Mouse (Mus musculus) E14TG2a.4 (cell line): ENCODE measurements at regions not wholly inside any gene's neighbourhood (a gene's known extent, or its start where the extent isn't known, plus 50 kb on each side); places are given as distances from the start of the nearest gene placed in this dataset.

ENCODE experiments used
- H3K27me3 ChIP-seq: 2 replicates; pipeline ENCODE4 v1.6.1; 2014; ENCODE audit warnings: low read length, control low read depth; ENCODE audit not compliant: insufficient read depth
- H3K36me3 ChIP-seq: 2 replicates; pipeline ENCODE4 v1.6.1; 2014; ENCODE audit warnings: low read length, control low read depth; ENCODE audit not compliant: insufficient read depth
- H3K4me1 ChIP-seq: replicated peaks from 2 replicates; pipeline ENCODE4 v1.6.1; 2014; ENCODE audit warnings: low read depth, low read length, control low read depth
- H3K4me3 ChIP-seq: replicated peaks from 2 replicates; pipeline ENCODE4 v1.5.1; 2014; ENCODE audit warnings: mild to moderate bottlenecking, low read length
- H3K9me3 ChIP-seq: 2 replicates; pipeline ENCODE4 v1.6.1; 2014; ENCODE audit warnings: low read length, control low read depth
- CTCF ChIP-seq: conservative IDR thresholded peaks from 2 replicates; pipeline ENCODE4 v1.5.1; 2014; ENCODE audit warnings: low read length
- NANOG ChIP-seq: IDR thresholded peaks from 2 replicates; pipeline ENCODE4 v1.6.1; 2014; ENCODE audit warnings: borderline replicate concordance, low read length, mixed read lengths
- POU5F1 ChIP-seq: IDR thresholded peaks from 2 replicates; pipeline ENCODE4 v1.6.1; 2014; ENCODE audit warnings: low read length, borderline replicate concordance

GRCm38 (mm10) chr2:148290326-148290725, 104.8 kb upstream of the Sstr4 start:
- Histone ChIP-seq H3K4me1 (no peaks in the 10 kb centered on the region), H3K27me3 (no peaks in the 10 kb centered on the region), H3K4me3 (no peak overlapping the region), H3K36me3 (no peaks in the 10 kb centered on the region), H3K9me3 (no peaks in the 10 kb centered on the region)
- TF ChIP-seq CTCF, result no peak
- TF ChIP-seq NANOG, result no peak
- TF ChIP-seq POU5F1, result no peak

DNA sequence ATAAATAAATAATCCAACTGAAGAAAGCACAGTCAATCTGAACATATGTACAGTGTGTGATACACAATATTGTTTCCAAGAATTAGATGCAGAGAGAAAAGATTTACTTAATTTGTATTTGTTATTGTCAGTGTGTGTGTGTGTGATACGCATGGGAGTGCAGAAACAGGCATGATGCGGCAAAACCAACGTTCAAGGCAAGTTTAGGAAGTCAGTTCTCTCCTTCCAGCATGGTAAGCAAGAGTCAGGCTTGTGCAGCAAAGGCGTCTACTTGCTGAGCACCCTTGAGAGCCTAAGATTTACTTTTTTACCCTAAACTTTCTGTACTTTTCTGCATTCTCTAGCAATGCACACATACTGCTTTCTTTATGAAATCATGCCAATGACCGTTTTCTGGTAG, 102.7 kb upstream of the Sstr4 start:
- TF ChIP-seq POU5F1 (no peak), CTCF (no peak), NANOG (no peak)
- Histone ChIP-seq H3K4me1 (no peaks in the 10 kb centered on the region), H3K27me3 (no peaks in the 10 kb centered on the region), H3K36me3 (no peaks in the 10 kb centered on the region), H3K4me3 (no peak overlapping the region), H3K9me3 (no peaks in the 10 kb centered on the region)

- no peaks in the 10 kb centered on the region for H3K9me3 ChIP-seq
- H3K36me3 ChIP-seq, result no peaks in the 10 kb centered on the region
- H3K27me3 ChIP-seq, result no peaks in the 10 kb centered on the region
- H3K4me1 ChIP-seq, result no peaks in the 10 kb centered on the region
- TF ChIP-seq NANOG (no peak), CTCF (no peak), POU5F1 (no peak)
- H3K4me3 ChIP-seq, result no peak overlapping the region
These were observed 102.2 kb upstream of the Sstr4 start for GRCm38 (mm10) chr2:148292895-148293294.

GRCm38 (mm10) chr2:148300879-148301278, 94.3 kb upstream of the Sstr4 start:
- H3K27me3 ChIP-seq, result no peaks in the 10 kb centered on the region
- no peak overlapping the region for H3K4me3 ChIP-seq
- H3K9me3 ChIP-seq, result no peaks in the 10 kb centered on the region
- no peaks in the 10 kb centered on the region for H3K4me1 ChIP-seq
- TF ChIP-seq POU5F1 (no peak), CTCF (no peak), NANOG (no peak)
- no peaks in the 10 kb centered on the region for H3K36me3 ChIP-seq

- Histone ChIP-seq H3K27me3 (no peaks in the 10 kb centered on the region), H3K4me1 (no peaks in the 10 kb centered on the region), H3K36me3 (no peaks in the 10 kb centered on the region), H3K9me3 (no peaks in the 10 kb centered on the region), H3K4me3 (no peak overlapping the region)
- no peak for TF ChIP-seq POU5F1
- no peak for TF ChIP-seq NANOG
- no peak for TF ChIP-seq CTCF
These were observed 82.9 kb upstream of the Sstr4 start for GRCm38 (mm10) chr2:148312255-148312654.

GRCm38 (mm10) chr2:148320896-148321295, 74.2 kb upstream of the Sstr4 start:
- no peak for TF ChIP-seq NANOG
- no peak for TF ChIP-seq CTCF
- no peak for TF ChIP-seq POU5F1
- H3K4me1 ChIP-seq, result no peaks in the 10 kb centered on the region
- no peaks in the 10 kb centered on the region for H3K36me3 ChIP-seq
- no peak overlapping the region for H3K4me3 ChIP-seq
- no peaks in the 10 kb centered on the region for H3K9me3 ChIP-seq
- H3K27me3 ChIP-seq, result no peaks in the 10 kb centered on the region

GRCm38 (mm10) chr2:148325362-148325761, 69.8 kb upstream of the Sstr4 start:
- Histone ChIP-seq H3K4me1 (no peaks in the 10 kb centered on the region), H3K36me3 (no peaks in the 10 kb centered on the region), H3K27me3 (no peaks in the 10 kb centered on the region), H3K4me3 (no peak overlapping the region), H3K9me3 (no peaks in the 10 kb centered on the region)
- TF ChIP-seq CTCF (no peak), NANOG (no peak), POU5F1 (no peak)

- no peaks in the 10 kb centered on the region for H3K36me3 ChIP-seq
- H3K9me3 ChIP-seq, result no peaks in the 10 kb centered on the region
- H3K4me1 ChIP-seq, result no peaks in the 10 kb centered on the region
- no peak for TF ChIP-seq POU5F1
- TF ChIP-seq NANOG, result no peak
- no peak for TF ChIP-seq CTCF
- no peak overlapping the region for H3K4me3 ChIP-seq
- no peaks in the 10 kb centered on the region for H3K27me3 ChIP-seq
These were observed 69.2 kb upstream of the Sstr4 start for GRCm38 (mm10) chr2:148325854-148326387.

DNA sequence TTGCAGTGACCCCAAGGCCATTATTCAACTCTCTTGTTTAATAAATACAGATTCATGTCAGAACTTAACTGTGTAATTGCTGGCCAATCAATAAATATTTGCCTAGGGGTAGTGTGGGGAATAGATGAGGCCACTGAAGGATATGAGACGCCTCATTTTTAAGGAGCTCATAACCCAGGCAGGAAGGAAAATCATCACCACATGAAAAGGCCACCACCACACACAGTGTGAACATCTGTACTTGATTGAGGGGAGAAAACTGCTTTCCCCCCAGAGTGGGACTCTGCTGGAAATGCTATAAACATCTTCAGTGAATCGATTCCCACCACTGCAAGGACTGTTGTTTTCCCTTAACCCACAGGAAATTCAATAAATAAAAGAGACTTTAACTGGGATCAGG, 68.7 kb upstream of the Sstr4 start:
- no peaks in the 10 kb centered on the region for H3K36me3 ChIP-seq
- H3K4me1 ChIP-seq, result no peaks in the 10 kb centered on the region
- TF ChIP-seq CTCF, result no peak
- no peak for TF ChIP-seq POU5F1
- TF ChIP-seq NANOG, result no peak
- no peaks in the 10 kb centered on the region for H3K27me3 ChIP-seq
- no peak overlapping the region for H3K4me3 ChIP-seq
- H3K9me3 ChIP-seq, result no peaks in the 10 kb centered on the region
